Mouse (Mus musculus) midbrain, embryonic 14.5 days (tissue): ENCODE data around the gene Ttll13. TPM values are rescaled to one million over a fixed set of nuclear protein-coding genes. Genes with fewer than 3 reads are reported as not detected.

Experiments
- ATAC-seq: fragments of 200-750 bp; cut with Nextera tagmentation; 2 replicates; pipeline ENCODE4 v1.8.0; 2017; ENCODE audit warnings: moderate number of reproducible peaks, moderate library complexity; ENCODE audit not compliant: low FRiP score, low TSS enrichment
- DNase-seq: peaks from one replicate; pipeline ENCODE4 v3.0.0-alpha.2; 2015
- H3K27ac ChIP-seq: fragments of 300-500 bp; sonication (generic); replicated peaks from 2 replicates; pipeline ENCODE4 v1.5.1; 2014; ENCODE audit warnings: mild to moderate bottlenecking, low read depth, low read length, moderate library complexity
- H3K27me3 ChIP-seq: fragments of 300-500 bp; sonication (generic); 2 replicates; pipeline ENCODE4 v1.6.1; 2014; ENCODE audit warnings: low read length, control low read depth, mixed read lengths; ENCODE audit not compliant: control insufficient read depth, insufficient read depth
- H3K36me3 ChIP-seq: fragments of 300-500 bp; sonication (generic); 2 replicates; pipeline ENCODE4 v1.6.1; 2014; ENCODE audit warnings: low read length, control low read depth; ENCODE audit not compliant: control insufficient read depth, insufficient read depth
- H3K4me1 ChIP-seq: fragments of 300-500 bp; sonication (generic); 2 replicates; pipeline ENCODE4 v1.6.1; 2014; ENCODE audit warnings: mild to moderate bottlenecking, antibody characterized with exemption, low read length, control low read depth; ENCODE audit not compliant: control insufficient read depth, insufficient read depth
- H3K4me2 ChIP-seq: fragments of 300-500 bp; sonication (generic); 2 replicates; pipeline ENCODE4 v1.6.1; 2014; ENCODE audit warnings: mild to moderate bottlenecking, low read length, moderate library complexity
- H3K4me3 ChIP-seq: fragments of 300-500 bp; sonication (generic); replicated peaks from 2 replicates; pipeline ENCODE4 v1.5.1; 2014; ENCODE audit warnings: low read depth, low read length
- H3K9ac ChIP-seq: fragments of 300-500 bp; sonication (generic); replicated peaks from 2 replicates; pipeline ENCODE4 v1.6.1; 2014; ENCODE audit warnings: mild to moderate bottlenecking, low read length, moderate library complexity
- H3K9me3 ChIP-seq: fragments of 300-500 bp; sonication (generic); 2 replicates; pipeline ENCODE4 v1.6.1; 2016; ENCODE audit warnings: low read length, control low read depth, mixed read lengths; ENCODE audit not compliant: control insufficient read depth
- WGBS: fragments of 180-500 bp; shearing (Covaris S2); extraction: QIAGEN DNeasy Blood & Tissue Kit; methylation state at CpG from one replicate; pipeline ENCODE4 v1.1.7; 2014; 5-methylcytosine and 5-hydroxymethylcytosine counted together
- polyA plus RNA-seq: library from polyadenylated mRNA; unstranded; fragments of >200 nt; fragmentation: Nextera tagmentation; extraction: Ambion mirVana; gene quantifications from 2 replicates; pipeline ENCODE4 v1.2.1, GENCODE M21; 2014

Ttll13 gene
- polyA plus RNA-seq, 1 experiment from 2014 or later = 2.2 TPM

GRCm38 (mm10) chr7:80244851-80245250 is 1.3 kb upstream of the Ttll13 start:
- 96% methylated on average over 4 of the region's 4 CpGs for WGBS
- H3K9ac ChIP-seq = no peak overlapping the region
- ATAC-seq = no peak

GRCm38 (mm10) chr7:80246859-80247258 is 683 bp downstream of the Ttll13 start:
- H3K27ac ChIP-seq = peak overlapping the region; percentile 90

More at GRCm38 (mm10) chr7:80244851-80245250, 1.3 kb upstream of the Ttll13 start:
- Histone ChIP-seq H3K4me2 (no peak overlapping the region), H3K27ac (no peak overlapping the region), H3K4me1 (no peaks in the 10 kb centered on the region), H3K4me3 (no peak overlapping the region), H3K27me3 (no peaks in the 10 kb centered on the region), H3K36me3 (0 out of 2 replicates have a peak, but pooled peaks cover 4% of the 10 kb centered on the region), H3K9me3 (no peaks in the 10 kb centered on the region)
- no peak for DNase-seq

GRCm38 (mm10) chr7:80252437-80252836 is 6.3 kb downstream of the Ttll13 start:
- no peak overlapping the region for H3K4me3 ChIP-seq
- no peak overlapping the region for H3K9ac ChIP-seq
- H3K4me2 ChIP-seq = no peak overlapping the region
- 83% methylated on average over 7 of the region's 7 CpGs for WGBS
- no peaks in the 10 kb centered on the region for H3K9me3 ChIP-seq
- no peaks in the 10 kb centered on the region for H3K4me1 ChIP-seq
- DNase-seq (no peak), ATAC-seq (no peak)
- no peak overlapping the region for H3K27ac ChIP-seq
- peaks cover 7% of the 10 kb centered on the region; the same call in 1 of the 2 replicates for H3K27me3 ChIP-seq
- no peaks in the 10 kb centered on the region for H3K36me3 ChIP-seq

More at GRCm38 (mm10) chr7:80246859-80247258, 683 bp downstream of the Ttll13 start:
- Histone ChIP-seq H3K36me3 (no peaks in the 10 kb centered on the region), H3K27me3 (no peaks in the 10 kb centered on the region), H3K4me3 (peak overlapping the region; percentile 55), H3K9me3 (no peaks in the 10 kb centered on the region), H3K4me1 (no peaks in the 10 kb centered on the region), H3K9ac (peak overlapping the region; percentile 1; the same call in 1 of the 2 replicates), H3K4me2 (peak overlapping the region; percentile 60)
- 71% methylated on average over 7 of the region's 7 CpGs for WGBS
- ATAC-seq (no peak), DNase-seq (no peak)

- DNase-seq = no peak
- Histone ChIP-seq H3K27ac (no peak overlapping the region), H3K27me3 (peaks cover 8% of the 10 kb centered on the region; the same call in 1 of the 2 replicates), H3K9me3 (no peaks in the 10 kb centered on the region), H3K9ac (no peak overlapping the region), H3K4me1 (no peaks in the 10 kb centered on the region), H3K4me2 (no peak overlapping the region), H3K36me3 (no peaks in the 10 kb centered on the region), H3K4me3 (no peak overlapping the region)
- 88% methylated on average over 11 of the region's 11 CpGs for WGBS
- ATAC-seq = no peak
Measured at GRCm38 (mm10) chr7:80252886-80253285, 6.7 kb downstream of the Ttll13 start.

- Histone ChIP-seq H3K9ac (no peak overlapping the region), H3K4me1 (0 out of 2 replicates have a peak, but pooled peaks cover 4% of the 10 kb centered on the region), H3K27ac (no peak overlapping the region), H3K4me3 (no peak overlapping the region), H3K36me3 (no peaks in the 10 kb centered on the region), H3K27me3 (peaks cover 24% of the 10 kb centered on the region; the same call in 1 of the 2 replicates), H3K4me2 (no peak overlapping the region), H3K9me3 (no peaks in the 10 kb centered on the region)
- no peak for DNase-seq
- 87% methylated on average over 2 of the region's 2 CpGs for WGBS
- ATAC-seq = no peak
Measured at GRCm38 (mm10) chr7:80255981-80256380, 9.8 kb downstream of the Ttll13 start.

- H3K36me3 ChIP-seq = no peaks in the 10 kb centered on the region
- H3K4me1 ChIP-seq = peaks cover 11% of the 10 kb centered on the region
- no peak overlapping the region for H3K9ac ChIP-seq
- H3K4me3 ChIP-seq = no peak overlapping the region
- no peak for ATAC-seq
- no peaks in the 10 kb centered on the region for H3K9me3 ChIP-seq
- H3K27me3 ChIP-seq = peaks cover 24% of the 10 kb centered on the region; the same call in 1 of the 2 replicates
- DNase-seq = no peak
- WGBS = 71% methylated on average over 2 of the region's 2 CpGs
- H3K27ac ChIP-seq = no peak overlapping the region
- no peak overlapping the region for H3K4me2 ChIP-seq
Measured at GRCm38 (mm10) chr7:80257706-80258105, 11.5 kb downstream of the Ttll13 start.

- Histone ChIP-seq H3K4me1 (peaks cover 11% of the 10 kb centered on the region), H3K4me2 (peak within 1 kb of the TSS; percentile 75), H3K27me3 (peaks cover 24% of the 10 kb centered on the region; the same call in 1 of the 2 replicates), H3K9ac (peak within 1 kb of the TSS; percentile 81), H3K27ac (peak within 1 kb of the TSS; percentile 72), H3K4me3 (peak within 1 kb of the TSS; percentile 91), H3K9me3 (no peaks in the 10 kb centered on the region), H3K36me3 (peaks cover 20% of the 10 kb centered on the region)
- 26% methylated on average over 40 of the region's 40 CpGs for WGBS
- peak; percentile 94 for DNase-seq
- ATAC-seq = peak; percentile 83
Measured at GRCm38 (mm10) chr7:80260625-80261371, 14.6 kb downstream of the Ttll13 start, which contains the start of gene Ngrn. TSS of gene Ngrn (plus strand) at chr7:80261215.

- WGBS = 2% methylated on average over 32 of the region's 32 CpGs
- peak; percentile 32 for DNase-seq
- peak overlapping the region; percentile 75 for H3K4me2 ChIP-seq
Measured at GRCm38 (mm10) chr7:80261372-80261990, 15.3 kb downstream of the Ttll13 start.

More at GRCm38 (mm10) chr7:80261372-80261990, 15.3 kb downstream of the Ttll13 start:
- Histone ChIP-seq H3K9ac (peak overlapping the region; percentile 81), H3K9me3 (no peaks in the 10 kb centered on the region), H3K27me3 (peaks cover 23% of the 10 kb centered on the region; the same call in 1 of the 2 replicates), H3K27ac (peak overlapping the region; percentile 72), H3K4me1 (peaks cover 11% of the 10 kb centered on the region), H3K4me3 (peak overlapping the region; percentile 91), H3K36me3 (peaks cover 26% of the 10 kb centered on the region)
- ATAC-seq = no peak; the same call in none of the 2 replicates
